Mouse (Mus musculus) heart, adult 8-10 months (tissue): ENCODE measurements around the gene Gpd1. TPM values are rescaled to one million over a fixed set of nuclear protein-coding genes. Genes with fewer than 3 reads are reported as not detected.
A peak's percentile ranks its signal among the peaks of the same experiment; 100 is the strongest.

Experiments used
- DNase-seq: peaks from one replicate; pipeline ENCODE4 v3.0.0; 2022; ENCODE audit warnings: low spot score
- total RNA-seq, 4 experiments: library from RNA; stranded (reverse); gene quantifications; 2 replicates each; pipeline ENCODE4 v1.2.4; 2022

The Gpd1 gene
- total RNA-seq = 10 to 100 TPM; 38.6 to 59.0 (median 49.5) TPM

GRCm38 (mm10) chr15:99717386-99718334 lies at the start of gene Gpd1:
Gpd1 (plus strand) TSS chr15:99717515.
- DNase-seq = no peak

DNA sequence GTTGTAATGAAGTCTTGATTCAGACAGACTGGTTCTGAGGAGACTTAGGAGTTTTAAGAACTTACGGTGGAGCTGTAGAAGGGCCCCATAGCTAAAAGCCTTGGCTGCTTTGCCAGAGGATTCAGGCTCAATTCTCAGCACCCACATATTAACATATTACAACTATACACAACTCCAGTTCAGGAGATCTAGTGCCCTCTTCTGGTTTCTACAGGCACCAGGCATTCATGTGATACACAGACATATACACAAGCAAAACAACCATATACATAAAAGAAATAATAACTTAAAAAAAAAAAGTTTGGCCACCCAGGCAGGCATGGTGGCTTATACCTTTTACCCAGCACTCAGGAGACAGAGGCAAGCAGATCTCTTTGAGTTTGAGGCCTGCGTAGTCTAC lies 49.8 kb upstream of the Gpd1 start:
- DNase-seq = no peak

- DNase-seq = peak; percentile 57
These were observed 48.4 kb upstream of the Gpd1 start for GRCm38 (mm10) chr15:99668881-99669280.

- DNase-seq = no peak
These were observed 47.9 kb upstream of the Gpd1 start for GRCm38 (mm10) chr15:99669392-99669791.

DNA sequence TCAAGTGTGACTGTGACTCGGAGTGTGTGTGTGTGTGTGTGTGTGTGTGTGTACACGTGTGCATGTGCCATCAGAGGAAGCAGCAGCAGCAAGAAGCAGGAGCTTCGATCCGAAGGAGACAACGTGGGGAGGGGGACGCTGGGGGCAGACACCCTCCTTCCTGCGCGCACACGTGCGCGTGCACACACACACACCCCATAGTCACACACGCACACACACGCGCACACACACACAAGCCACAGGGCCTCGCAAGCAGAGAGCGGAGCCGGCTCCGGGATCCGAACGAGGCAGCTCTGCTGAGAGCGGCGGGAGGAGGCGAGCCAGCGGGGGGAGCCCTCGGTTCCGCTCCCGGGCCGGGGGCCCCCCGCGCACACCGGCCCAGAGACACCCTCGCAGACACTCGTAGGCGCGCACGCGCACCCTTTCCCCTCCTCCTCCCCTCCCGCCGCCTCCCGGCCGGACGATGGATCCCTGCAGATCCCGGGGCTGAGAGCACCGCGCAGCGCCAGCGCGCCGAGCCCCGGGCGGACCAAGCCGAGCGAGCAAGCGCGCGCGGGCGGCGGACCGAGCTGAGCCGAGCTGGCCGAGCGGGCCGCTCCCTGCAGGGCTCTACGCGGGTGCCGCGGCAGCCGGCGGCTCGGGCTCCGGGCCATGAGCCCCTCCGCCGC lies 47.0 kb upstream of the Gpd1 start, which contains the start of gene Asic1:
Asic1 (plus strand) TSS at position 215 of the 668 bp plus-strand sequence.
- DNase-seq = peak; percentile 36

DNA sequence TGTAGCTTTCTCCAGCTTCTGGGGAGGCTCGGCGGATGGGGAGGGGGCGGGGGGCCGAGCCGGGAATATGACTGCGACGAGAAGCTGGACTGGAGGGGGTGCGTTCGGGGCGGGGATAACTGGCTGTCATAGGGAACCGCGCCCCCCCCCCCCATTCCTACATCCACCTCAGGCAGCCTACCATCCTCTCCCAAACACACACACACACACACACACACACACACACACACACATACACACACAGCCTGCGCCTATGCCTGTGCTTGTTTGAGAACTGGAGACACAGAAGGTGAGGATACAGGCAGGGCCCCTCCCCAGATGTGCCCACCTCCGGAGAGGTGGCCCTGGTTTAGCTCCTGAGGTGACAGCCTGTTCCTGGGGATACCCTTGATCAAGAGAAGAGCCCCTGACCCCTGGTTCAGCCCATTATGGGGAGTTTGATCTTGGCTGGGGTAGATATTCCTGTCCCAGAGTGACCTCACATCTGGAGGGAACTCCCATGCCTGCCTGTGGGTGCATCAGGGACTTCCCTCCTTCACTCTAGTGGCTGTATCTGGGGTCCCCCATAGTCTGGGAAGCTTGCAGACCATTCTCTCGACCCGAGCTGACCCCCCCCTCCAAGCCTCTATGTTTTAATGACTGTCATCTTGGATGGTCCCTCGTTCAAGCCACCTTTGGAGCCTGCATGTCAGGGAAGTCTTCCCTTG lies 46.2 kb upstream of the Gpd1 start:
- no peak for DNase-seq

DNA sequence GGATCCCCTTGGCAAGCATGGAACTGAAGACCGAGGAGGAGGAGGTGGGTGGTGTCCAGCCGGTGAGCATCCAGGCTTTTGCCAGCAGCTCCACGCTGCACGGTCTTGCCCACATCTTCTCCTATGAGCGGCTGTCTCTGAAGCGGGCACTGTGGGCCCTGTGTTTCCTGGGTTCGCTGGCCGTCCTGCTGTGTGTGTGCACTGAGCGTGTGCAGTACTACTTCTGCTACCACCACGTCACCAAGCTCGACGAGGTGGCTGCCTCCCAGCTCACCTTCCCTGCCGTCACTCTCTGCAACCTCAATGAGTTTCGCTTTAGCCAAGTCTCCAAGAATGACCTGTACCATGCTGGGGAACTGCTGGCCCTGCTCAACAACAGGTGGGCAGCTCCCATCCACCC lies 45.5 kb upstream of the Gpd1 start:
- no peak for DNase-seq

DNA sequence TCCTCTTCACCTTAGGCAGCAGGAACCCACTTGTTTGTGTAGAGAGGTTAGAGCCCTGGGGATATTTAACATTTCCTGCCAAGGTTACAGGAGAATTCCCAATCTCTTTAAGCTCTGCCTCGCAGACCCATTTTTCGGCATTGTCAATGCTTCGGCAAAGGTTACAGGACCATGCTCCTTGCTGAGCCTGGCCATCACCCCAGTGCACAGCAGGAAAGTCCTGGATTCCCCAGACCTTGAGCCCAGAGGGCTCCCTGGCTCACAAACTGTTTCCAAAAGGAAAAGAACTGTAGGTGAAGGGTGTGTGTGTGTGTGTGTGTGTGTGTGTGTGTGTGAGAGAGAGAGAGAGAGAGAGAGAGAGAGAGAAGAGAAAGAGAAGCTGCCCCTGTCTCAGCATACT lies 42.4 kb upstream of the Gpd1 start:
- DNase-seq = no peak

- no peak for DNase-seq
These were observed 40.2 kb upstream of the Gpd1 start for GRCm38 (mm10) chr15:99677089-99677488.

GRCm38 (mm10) chr15:99678063-99678800 lies 39.1 kb upstream of the Gpd1 start:
- no peak for DNase-seq

GRCm38 (mm10) chr15:99679008-99679407 lies 38.3 kb upstream of the Gpd1 start:
- DNase-seq = no peak

DNA sequence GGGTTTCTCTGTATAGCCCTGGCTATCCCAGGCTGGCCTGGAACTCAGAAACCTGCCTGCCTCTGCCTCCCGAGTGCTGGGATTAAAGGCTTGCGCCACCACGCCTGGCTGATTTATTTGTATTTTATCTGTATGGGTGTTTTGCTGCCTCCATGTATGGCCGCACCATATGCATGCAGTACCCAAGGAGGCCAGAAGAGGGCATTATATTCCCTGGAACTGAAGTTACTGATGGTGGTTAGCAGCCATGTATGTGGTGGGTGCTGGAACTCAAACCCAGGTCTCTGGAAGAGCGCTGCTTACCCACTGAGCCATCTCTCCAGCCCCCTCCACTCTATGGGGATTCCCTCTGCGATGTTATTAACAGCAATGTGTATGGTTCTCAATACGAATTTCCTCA lies 34.4 kb upstream of the Gpd1 start:
- no peak for DNase-seq

DNA sequence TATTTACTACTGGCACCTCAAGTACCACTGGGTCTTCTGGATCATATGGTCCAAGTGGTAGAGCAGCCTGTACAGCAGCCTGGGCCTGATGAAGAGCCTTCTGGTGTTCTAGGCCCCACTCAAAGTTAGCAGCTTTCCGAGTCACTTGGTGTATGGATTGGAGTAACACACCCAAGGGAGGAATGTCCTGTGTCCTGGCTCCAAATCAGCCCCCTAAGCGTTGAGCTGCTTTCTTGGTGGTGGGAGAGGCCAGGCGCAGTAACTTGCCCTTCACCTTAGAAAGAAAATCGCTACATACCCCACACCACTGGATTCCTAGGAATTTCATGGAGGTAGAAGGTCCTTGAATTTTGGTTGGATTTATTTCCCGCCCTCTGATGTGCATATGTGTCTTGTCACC lies 33.2 kb upstream of the Gpd1 start:
- DNase-seq = no peak

DNA sequence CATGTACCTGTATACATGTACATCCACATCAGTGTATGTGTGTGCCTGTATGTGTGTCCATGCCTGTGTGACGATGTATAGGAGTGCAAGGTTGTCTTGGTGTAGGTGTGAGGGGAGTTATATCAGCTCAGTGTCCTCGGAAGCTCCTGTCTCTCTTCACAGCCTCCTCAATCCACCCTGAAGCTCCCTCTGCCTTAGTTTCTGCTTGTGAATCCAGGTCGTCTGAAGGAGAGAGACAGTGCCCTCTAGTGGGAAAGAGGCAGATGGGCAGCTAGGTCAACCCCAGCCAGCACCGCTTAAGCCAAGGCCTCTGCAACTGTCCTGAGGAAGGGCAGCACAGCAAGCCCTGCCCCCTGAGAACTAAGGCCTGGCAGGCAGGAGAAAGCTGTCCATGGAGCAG lies 28.6 kb upstream of the Gpd1 start:
- DNase-seq = peak; percentile 46

DNA sequence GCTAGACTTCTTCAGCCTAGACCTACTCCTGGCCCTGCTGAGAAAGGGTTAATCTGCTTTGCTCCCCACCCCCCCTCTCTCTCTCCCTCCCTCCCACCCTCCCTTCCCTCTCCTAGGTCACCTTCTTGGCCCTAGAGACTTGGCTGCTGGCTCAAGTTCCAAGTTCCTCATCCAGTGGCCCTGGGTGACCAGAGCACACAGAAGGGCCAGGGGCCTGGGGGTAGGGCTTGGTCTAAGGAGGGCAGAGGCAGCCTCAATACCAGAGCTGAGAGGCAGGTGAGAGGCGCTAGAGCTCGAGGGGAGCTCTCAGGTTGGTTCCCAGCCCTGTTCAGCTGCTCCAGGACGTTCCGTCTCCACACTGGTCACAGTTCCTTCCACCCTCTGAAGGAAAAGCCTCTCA lies 26.4 kb upstream of the Gpd1 start:
- no peak for DNase-seq

DNA sequence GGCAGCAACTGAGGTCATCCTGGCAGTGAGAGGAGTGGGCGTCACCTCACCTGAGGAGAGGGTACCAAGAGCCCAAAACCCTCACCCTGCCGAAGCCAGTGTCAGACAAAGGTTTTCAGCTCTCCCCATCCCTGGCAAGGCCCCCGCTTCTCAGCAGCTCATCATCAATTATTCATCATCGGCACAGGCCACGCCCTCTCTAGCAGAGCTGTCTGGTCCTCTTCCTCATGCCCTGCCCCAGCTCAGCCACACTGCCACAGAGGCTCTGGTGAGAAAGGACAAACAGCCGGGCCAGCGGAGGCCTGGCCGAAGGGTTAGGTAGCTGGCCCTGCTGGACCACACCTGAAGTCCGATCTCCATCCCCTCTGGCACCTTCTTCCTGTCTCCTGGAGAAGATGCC lies 25.3 kb upstream of the Gpd1 start:
- DNase-seq = no peak

- no peak for DNase-seq
These were observed 20.0 kb upstream of the Gpd1 start for GRCm38 (mm10) chr15:99697309-99697708.

- no peak for DNase-seq
These were observed 18.7 kb upstream of the Gpd1 start for GRCm38 (mm10) chr15:99698533-99699085.

DNA sequence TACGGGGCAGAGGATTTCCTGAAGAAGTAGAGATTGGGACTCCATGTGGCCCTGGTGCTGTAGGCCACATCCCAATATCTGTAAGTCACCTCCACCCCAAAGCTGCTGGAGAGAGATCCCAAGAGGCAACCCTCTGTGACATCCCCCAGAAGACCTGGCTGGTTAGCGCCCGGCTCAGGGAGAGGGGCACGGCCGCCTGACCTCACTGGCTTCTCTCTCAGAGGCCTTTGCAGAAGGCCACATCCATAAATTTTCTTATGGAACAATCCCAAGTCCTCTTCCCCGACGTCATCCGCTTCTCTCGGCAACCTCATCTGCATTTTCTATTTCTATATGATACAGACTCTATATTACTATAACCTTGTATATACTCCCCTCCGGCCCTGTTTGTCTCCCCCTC lies 17.6 kb upstream of the Gpd1 start:
- DNase-seq = no peak

DNA sequence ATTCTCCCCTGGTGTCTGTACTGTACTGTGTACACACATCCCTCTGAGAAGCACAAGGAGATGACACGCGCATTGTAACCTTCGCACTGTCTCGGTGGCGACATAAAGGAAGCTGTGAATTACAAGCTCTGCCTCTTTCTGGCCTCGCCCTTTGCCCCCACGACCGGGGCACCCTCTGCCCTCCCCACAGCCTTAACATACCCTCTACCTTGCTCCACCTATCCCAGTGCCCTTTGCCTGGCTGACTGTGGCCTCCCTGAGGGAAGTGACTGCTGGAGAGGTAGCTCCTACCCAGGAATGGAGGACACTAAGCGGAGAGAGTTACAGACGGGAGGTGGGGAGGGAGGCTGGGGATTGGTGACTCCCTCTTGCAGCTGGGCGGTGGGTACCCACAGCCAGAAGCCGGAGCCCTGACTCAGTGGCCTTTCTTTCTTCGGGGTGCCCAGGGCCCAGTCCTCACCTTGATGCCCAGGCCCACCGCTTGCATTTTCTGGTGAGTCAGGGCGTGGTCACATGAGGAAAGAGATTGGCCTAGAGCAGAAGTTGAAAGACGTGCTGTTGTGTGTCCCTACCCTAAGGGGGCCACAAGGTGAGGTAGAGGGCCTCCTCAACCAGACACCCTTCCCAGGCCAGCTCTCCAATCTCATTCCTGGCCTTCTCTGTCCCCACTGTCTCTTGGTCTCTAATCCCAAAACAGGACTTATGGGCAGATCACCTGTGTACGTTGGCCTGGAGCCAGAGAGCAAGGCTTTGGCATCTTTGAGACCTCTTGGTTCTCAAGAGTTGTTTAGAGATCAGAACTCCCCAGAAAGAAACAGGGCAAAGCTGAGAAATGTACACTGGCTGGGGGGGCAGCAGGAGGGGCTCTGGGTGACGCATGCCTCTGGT lies 16.9 kb upstream of the Gpd1 start:
- no peak for DNase-seq
